Mouse (Mus musculus) lung, postnatal 25 days (tissue): ENCODE measurements around the gene Cdrt4.

Experiments used
- DNase-seq: peaks from one replicate; pipeline ENCODE4 v3.0.0; 2022; ENCODE audit warnings: low spot score

The Cdrt4 gene

GRCm38 (mm10) chr11:63035420-63036211, 84.6 kb downstream of the Cdrt4 start:
- no peak for DNase-seq

GRCm38 (mm10) chr11:63040002-63040661, 89.1 kb downstream of the Cdrt4 start:
- DNase-seq = no peak
